26 mouse cellular contexts compared by ENCODE assay signal in the genomic region with DNA sequence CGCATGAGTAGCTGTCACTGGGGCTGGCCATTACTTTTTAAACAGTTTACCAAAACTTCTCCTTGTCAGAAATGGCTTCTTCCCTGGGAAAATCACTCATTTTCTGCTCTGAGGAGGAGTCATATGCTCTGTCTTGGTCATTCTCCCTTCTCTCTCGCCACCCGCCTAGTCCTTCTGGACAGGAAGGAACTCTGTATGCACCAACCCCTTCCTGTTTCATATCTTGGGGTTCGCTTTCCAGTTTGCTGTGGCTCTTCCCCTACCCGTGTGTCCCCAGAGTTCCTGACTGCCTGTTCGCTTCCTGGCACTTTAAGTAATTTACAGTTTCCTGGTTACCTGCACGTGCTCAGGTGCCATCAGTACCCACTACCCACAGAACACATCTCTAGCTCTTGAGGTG. TPM values are rescaled to one million over a fixed set of nuclear protein-coding genes. Genes with fewer than 3 reads are reported as not detected.
DNase-seq lines count a peak whose midpoint lies in the region; ATAC-seq lines count a peak whose summit lies in the region.
"Had no signal": no experiment of that assay in that cellular context is flagged by ENCODE, and none has a peak within 500 bp of the region (broad histone marks: within the 10 kb centered on the region; RNA-seq: fewer than 3 reads in every experiment).

No protein-coding gene starts in this region.

- H3K27me3 ChIP-seq in megakaryocyte, embryonic 14.5 days (replicated peaks), result no peaks in the 10 kb centered on the region
- H3K27me3 ChIP-seq in forebrain, embryonic 13.5 days, result no peaks in the 10 kb centered on the region
- H3K27me3 ChIP-seq: embryonic facial prominence, embryonic 12.5 days had no signal

- WGBS in forebrain, embryonic 13.5 days, result 87% methylated on average over 7 of the region's 7 CpGs

- ATAC-seq in granulocyte monocyte progenitor cell, adult 5-6 weeks (replicated peaks; ENCODE audit: poor library complexity, severe bottlenecking), result peak; percentile 60
- no peak for ATAC-seq in forebrain, embryonic 13.5 days
- ATAC-seq: activated CD4-positive, CD25-positive, alpha-beta regulatory T cell, adult 4 months; CD4-positive, CD25-positive, alpha-beta regulatory T cell, adult 4 months; forebrain, embryonic 14.5 days; forebrain, embryonic 16.5 days; Patski had no signal

- peaks cover 91% of the 10 kb centered on the region for H3K36me3 ChIP-seq in megakaryocyte, embryonic 14.5 days (replicated peaks; ENCODE audit: low read length)
- no peaks in the 10 kb centered on the region for H3K36me3 ChIP-seq in forebrain, embryonic 13.5 days (ENCODE audit: poor library complexity, severe bottlenecking)
- H3K36me3 ChIP-seq: embryonic facial prominence, embryonic 10.5 days; embryonic facial prominence, embryonic 12.5 days; G1E had no signal

- DNase-seq in 416B (ENCODE audit: low read depth), result peak; percentile 58
- DNase-seq in natural killer cell, adult 2 months (ENCODE audit: low spot score in 2 of 2), result no peak
- no peak for DNase-seq in urinary bladder, adult 2 months (ENCODE audit: low spot score)
- DNase-seq: adrenal gland, adult 8-10 months; adrenal gland, postnatal 14 days; adrenal gland, postnatal 36 days; cerebellum, adult 11-12 months; cerebellum, adult 2 months; cerebellum, adult 9-10 months; cerebellum, postnatal 10 days; cerebellum, postnatal 25 days had no signal

- H3K27ac ChIP-seq in forebrain, embryonic 13.5 days, result no peak overlapping the region
- H3K27ac ChIP-seq: embryonic facial prominence, embryonic 10.5 days; embryonic facial prominence, embryonic 12.5 days had no signal

- H3K9ac ChIP-seq in forebrain, embryonic 13.5 days, result no peak overlapping the region
- H3K9ac ChIP-seq: embryonic facial prominence, embryonic 12.5 days had no signal

- peak overlapping the region; percentile 0 for H3K4me3 ChIP-seq in megakaryocyte, embryonic 14.5 days (replicated peaks)
- H3K4me3 ChIP-seq in forebrain, embryonic 13.5 days, result no peak overlapping the region
- H3K4me3 ChIP-seq: embryonic facial prominence, embryonic 10.5 days; embryonic facial prominence, embryonic 12.5 days had no signal

- no peaks in the 10 kb centered on the region; the same call in 1 of the 2 replicates for H3K9me3 ChIP-seq in megakaryocyte, embryonic 14.5 days
- H3K9me3 ChIP-seq in forebrain, embryonic 13.5 days (replicated peaks), result no peaks in the 10 kb centered on the region
- H3K9me3 ChIP-seq: embryonic facial prominence, embryonic 10.5 days; embryonic facial prominence, embryonic 12.5 days had no signal

- no peak overlapping the region for H3K4me2 ChIP-seq in forebrain, embryonic 13.5 days
- H3K4me2 ChIP-seq: embryonic facial prominence, embryonic 12.5 days had no signal

- peaks cover 73% of the 10 kb centered on the region for H3K4me1 ChIP-seq in megakaryocyte, embryonic 14.5 days
- 0 out of 2 replicates have a peak, but pooled peaks cover 2% of the 10 kb centered on the region for H3K4me1 ChIP-seq in forebrain, embryonic 13.5 days

RNA-seq across cellular contexts. Expression of gene Ubash3a, which starts 19.3 kb away (rescaled TPM):
- 36.4 and 50.2 TPM in 2 replicates for total RNA-seq in granulocyte monocyte progenitor cell, adult 5-6 weeks (2014; fragmentation: Nextera tagmentation)
- 35.5 and 39.5 TPM in 2 replicates for total RNA-seq in granulocyte monocyte progenitor cell, adult 5-6 weeks (2017)
- polyA plus RNA-seq in megakaryocyte, embryonic 14.5 days (2012; ENCODE audit: insufficient read depth, low replicate concordance), result 45.2 and 56.2 TPM in 2 replicates
- polyA plus RNA-seq in forebrain, embryonic 13.5 days (2015; fragmentation: Nextera tagmentation; extraction: Ambion mirVana), result 0.04 TPM in 1 of 2 replicates, not detected in the other
- polyA plus RNA-seq in urinary bladder, adult 2 months (2012; rRNA removed), result 0.36 and 0.53 TPM in 2 replicates
- polyA plus RNA-seq: cerebellum, adult 2 months; cortical plate, adult 2 months; forebrain, embryonic 14.5 days; forebrain, embryonic 16.5 days; G1E had no signal

RNA-seq across cellular contexts. Expression of gene Tmprss3, which starts 28.2 kb away (rescaled TPM):
- total RNA-seq in granulocyte monocyte progenitor cell, adult 5-6 weeks (2014; fragmentation: Nextera tagmentation), result 13.1 and 18.0 TPM in 2 replicates
- total RNA-seq in granulocyte monocyte progenitor cell, adult 5-6 weeks (2017), result 2.6 and 3.7 TPM in 2 replicates
- polyA plus RNA-seq in megakaryocyte, embryonic 14.5 days (2012; ENCODE audit: insufficient read depth, low replicate concordance), result 0.10 TPM in 1 of 2 replicates, not detected in the other
- not detected in 2 replicates for polyA plus RNA-seq in forebrain, embryonic 13.5 days (2015; fragmentation: Nextera tagmentation; extraction: Ambion mirVana)
- polyA plus RNA-seq in urinary bladder, adult 2 months (2012; rRNA removed), result 0.03 and 0.08 TPM in 2 replicates
- total RNA-seq: adrenal gland, adult 18-20 months; adrenal gland, adult 8-10 months; adrenal gland, postnatal 14 days; adrenal gland, postnatal 36 days; CH12.LX; G1E had no signal
- polyA plus RNA-seq: embryonic facial prominence, embryonic 10.5 days; forebrain, embryonic 11.5 days; forebrain, embryonic 14.5 days; forebrain, embryonic 16.5 days; G1E; Patski had no signal

RNA-seq across cellular contexts. Expression of gene Rsph1, which starts 50.3 kb away (rescaled TPM):
- total RNA-seq in granulocyte monocyte progenitor cell, adult 5-6 weeks (2014; fragmentation: Nextera tagmentation), result 3.6 TPM in 1 of 2 replicates, not detected in the other
- total RNA-seq in granulocyte monocyte progenitor cell, adult 5-6 weeks (2017), result 0.88 and 1.2 TPM in 2 replicates
- 0.12 TPM in 1 of 2 replicates, not detected in the other for polyA plus RNA-seq in megakaryocyte, embryonic 14.5 days (2012; ENCODE audit: insufficient read depth, low replicate concordance)
- polyA plus RNA-seq in forebrain, embryonic 13.5 days (2015; fragmentation: Nextera tagmentation; extraction: Ambion mirVana), result 4.0 and 5.2 TPM in 2 replicates
- 1.2 and 2.2 TPM in 2 replicates for polyA plus RNA-seq in urinary bladder, adult 2 months (2012; rRNA removed)
- total RNA-seq: CH12.LX, G1E had no signal
- polyA plus RNA-seq: G1E had no signal

RNA-seq across cellular contexts. Expression of gene Slc37a1, which starts 59.7 kb away (rescaled TPM):
- total RNA-seq in granulocyte monocyte progenitor cell, adult 5-6 weeks (2014; fragmentation: Nextera tagmentation), result 6.2 and 8.0 TPM in 2 replicates
- total RNA-seq in granulocyte monocyte progenitor cell, adult 5-6 weeks (2017), result 7.4 and 8.4 TPM in 2 replicates
- 3.4 and 4.1 TPM in 2 replicates for polyA plus RNA-seq in megakaryocyte, embryonic 14.5 days (2012; ENCODE audit: insufficient read depth, low replicate concordance)
- 10.4 and 11.4 TPM in 2 replicates for polyA plus RNA-seq in forebrain, embryonic 13.5 days (2015; fragmentation: Nextera tagmentation; extraction: Ambion mirVana)
- polyA plus RNA-seq in urinary bladder, adult 2 months (2012; rRNA removed), result 10.6 and 11.7 TPM in 2 replicates
- polyA plus RNA-seq: G1E had no signal

Comparison
In these comparisons a context has a peak if more than half of its experiments do, and no peak if none do; other contexts are left out.
1. RNA of gene Ubash3a, which starts 19.3 kb away (polyA plus RNA-seq): 45.2 to 56.2 TPM in megakaryocyte, embryonic 14.5 days; 0.36 to 0.53 TPM in urinary bladder, adult 2 months and 0.04 TPM in forebrain, embryonic 13.5 days; every median in the first group is over 10 times any median in the second.